Mouse (Mus musculus): Measurements from ENCODE around the gene Gnas.

Gene Gnas

GRCm38 (mm10) chr2:174316661-174317060 lies 32.5 kb downstream of the Gnas start:
- intact Hi-C loops (cut with DNase I), result no loop called here

DNA sequence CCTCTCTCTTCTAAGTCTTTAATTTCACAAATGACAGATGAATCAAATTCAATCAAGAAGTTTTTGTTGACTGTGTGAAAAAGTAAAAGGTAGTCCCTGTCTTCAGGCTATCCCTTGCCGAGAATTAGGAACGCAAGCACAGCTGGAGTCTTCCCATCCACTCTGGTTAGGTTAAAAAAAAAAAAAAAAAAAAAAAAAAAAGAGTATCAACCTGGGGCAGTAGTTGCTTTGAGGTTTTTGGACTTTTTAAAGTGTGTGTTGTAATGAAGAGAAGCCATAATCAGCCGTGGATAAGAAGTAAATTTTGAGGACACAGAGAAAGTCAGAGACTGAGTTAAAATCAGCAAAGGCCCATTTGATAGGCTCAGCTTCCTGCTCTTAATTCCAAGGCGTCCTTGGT lies 41.9 kb downstream of the Gnas start:
- intact Hi-C loops (cut with DNase I), result loop anchor here (5.0 kb wide), 2 partner anchors 91 to 136 kb away; partner anchors contain the start of genes Atp5e and Nelfcd

- intact Hi-C loops (cut with DNase I), result loop anchor here (5.0 kb wide), 2 partner anchors 91 to 136 kb away; partner anchors contain the start of genes Atp5e and Nelfcd
Measured at GRCm38 (mm10) chr2:174326481-174326880, 42.4 kb downstream of the Gnas start.

- intact Hi-C loops (cut with DNase I), result loop anchor here (5.0 kb wide), 2 partner anchors 90 to 135 kb away; partner anchors contain the start of genes Atp5e and Nelfcd
Measured at GRCm38 (mm10) chr2:174327295-174327981, 43.3 kb downstream of the Gnas start.

- intact Hi-C loops (cut with DNase I), result loop anchor here (5.0 kb wide), 2 partner anchors 89 to 134 kb away; partner anchors contain the start of genes Atp5e and Nelfcd
Measured at GRCm38 (mm10) chr2:174328358-174328905, 44.3 kb downstream of the Gnas start.

- intact Hi-C loops (cut with DNase I), result loop anchor here (5.0 kb wide), 2 partner anchors 88 to 133 kb away; partner anchors contain the start of genes Atp5e and Nelfcd
Measured at GRCm38 (mm10) chr2:174328926-174329662, 45.0 kb downstream of the Gnas start.

- intact Hi-C loops (cut with DNase I), result loop anchor here (5.0 kb wide), 2 partner anchors 87 to 132 kb away; partner anchors contain the start of genes Atp5e and Nelfcd
Measured at GRCm38 (mm10) chr2:174329663-174330615, 45.8 kb downstream of the Gnas start.

- intact Hi-C loops (cut with DNase I), result no loop called here
Measured at GRCm38 (mm10) chr2:174330616-174331191, 46.6 kb downstream of the Gnas start.

DNA sequence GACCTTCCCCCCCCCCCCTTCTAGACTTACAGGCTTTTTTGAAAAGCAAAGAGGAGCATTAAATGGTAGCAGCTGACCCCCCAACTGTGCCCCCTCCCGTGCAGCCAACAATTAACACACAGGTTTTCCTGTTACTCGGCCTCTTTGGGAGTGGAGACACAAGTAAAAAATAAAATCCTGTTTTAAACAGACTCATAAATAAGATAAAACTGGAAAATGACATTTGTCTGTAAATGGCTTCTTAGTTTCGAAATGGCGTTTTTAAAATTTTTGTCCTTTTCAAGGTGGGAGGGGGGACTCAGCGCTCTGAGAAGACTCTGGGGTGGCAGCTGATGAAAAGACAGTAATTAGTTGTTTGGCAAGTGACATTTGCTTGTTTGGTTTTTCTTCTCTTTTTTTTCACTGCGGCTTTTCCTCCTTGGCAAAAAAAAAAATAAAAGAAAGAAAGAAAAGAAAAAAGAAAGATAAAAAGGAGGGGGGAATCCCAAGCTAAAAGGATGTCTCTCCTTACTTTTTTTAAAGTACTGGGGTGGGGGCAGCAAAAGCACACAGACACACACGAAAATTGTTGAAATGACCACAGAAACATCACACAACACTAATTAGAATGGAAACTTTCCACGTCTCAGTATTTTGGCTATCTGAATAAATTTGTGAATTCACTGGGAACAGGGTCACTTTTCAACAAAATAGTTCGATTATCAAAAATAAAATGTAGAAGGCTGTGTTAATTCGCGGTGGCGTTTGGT lies 47.3 kb downstream of the Gnas start:
- intact Hi-C loops (cut with DNase I), result no loop called here

DNA sequence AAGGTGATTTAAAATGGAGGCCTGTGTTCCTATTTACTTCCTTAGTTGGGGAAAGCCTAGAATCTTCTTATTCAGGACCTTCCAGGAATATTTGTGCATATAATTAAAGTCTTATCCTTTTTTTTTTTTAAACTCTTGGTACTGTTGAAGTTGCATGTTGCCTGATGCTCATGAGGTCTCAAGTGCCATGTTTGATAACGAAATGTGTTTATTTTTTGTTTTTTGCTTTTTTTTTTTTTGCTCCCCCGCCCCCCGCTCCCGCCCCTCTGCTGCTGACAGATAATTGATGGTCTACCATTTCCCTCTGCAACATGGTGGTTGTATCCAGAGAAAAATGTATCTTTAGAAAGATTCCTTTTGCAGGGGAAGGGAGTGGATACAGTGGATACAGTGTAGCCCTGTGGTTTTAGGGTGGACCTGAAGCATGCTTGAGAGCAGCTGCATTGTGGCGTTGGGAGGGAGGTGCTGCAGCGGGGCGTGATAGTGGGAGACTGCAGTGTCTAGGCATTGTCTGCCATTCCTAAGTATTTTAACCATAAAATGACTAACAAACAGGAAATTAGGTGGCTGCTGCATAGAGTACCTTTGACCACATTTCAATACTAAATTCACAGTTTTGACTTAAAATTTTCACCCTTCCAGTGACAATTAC lies 49.2 kb downstream of the Gnas start:
- intact Hi-C loops (cut with DNase I), result no loop called here

DNA sequence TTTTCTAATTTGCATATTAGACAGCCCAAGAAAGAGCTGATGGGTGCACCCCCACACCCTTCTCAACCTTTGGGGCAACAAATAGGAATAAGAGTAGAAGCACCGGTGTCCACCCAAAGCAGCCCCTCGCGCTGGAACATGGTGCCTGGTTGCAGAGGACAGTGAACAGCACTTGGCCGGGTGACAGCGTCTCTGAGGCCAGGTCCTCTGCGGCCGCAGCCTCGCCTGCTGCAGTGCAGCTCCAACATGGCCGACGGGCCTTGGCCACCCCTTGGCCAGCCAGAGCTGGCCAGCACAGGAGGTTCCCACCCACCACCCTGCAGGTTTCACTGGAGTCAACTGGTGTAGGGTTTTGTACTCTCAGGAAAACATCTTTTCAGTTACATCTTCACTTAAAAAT lies 50.3 kb downstream of the Gnas start:
- intact Hi-C loops (cut with DNase I), result no loop called here

DNA sequence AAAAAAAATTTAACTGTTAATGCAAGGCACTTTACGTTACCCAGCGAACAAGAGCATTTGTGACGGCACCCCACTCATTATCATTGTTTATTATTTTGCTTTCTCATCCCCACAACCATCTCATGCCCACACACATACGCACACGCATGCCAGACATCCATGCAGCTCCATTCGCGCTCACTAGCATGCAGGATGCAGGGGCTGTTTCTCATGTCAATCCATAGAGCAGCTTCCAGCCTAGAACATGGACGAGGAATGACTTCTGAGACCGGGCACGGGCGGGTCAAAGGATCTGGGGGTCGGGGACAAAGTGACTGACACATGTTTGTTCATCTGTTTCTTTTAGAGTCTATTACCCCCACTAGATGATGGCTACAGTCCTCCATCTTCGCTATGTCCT lies 53.2 kb downstream of the Gnas start:
- intact Hi-C loops (cut with DNase I), result no loop called here

GRCm38 (mm10) chr2:174339701-174340100 lies 55.6 kb downstream of the Gnas start:
- intact Hi-C loops (cut with DNase I), result no loop called here

DNA sequence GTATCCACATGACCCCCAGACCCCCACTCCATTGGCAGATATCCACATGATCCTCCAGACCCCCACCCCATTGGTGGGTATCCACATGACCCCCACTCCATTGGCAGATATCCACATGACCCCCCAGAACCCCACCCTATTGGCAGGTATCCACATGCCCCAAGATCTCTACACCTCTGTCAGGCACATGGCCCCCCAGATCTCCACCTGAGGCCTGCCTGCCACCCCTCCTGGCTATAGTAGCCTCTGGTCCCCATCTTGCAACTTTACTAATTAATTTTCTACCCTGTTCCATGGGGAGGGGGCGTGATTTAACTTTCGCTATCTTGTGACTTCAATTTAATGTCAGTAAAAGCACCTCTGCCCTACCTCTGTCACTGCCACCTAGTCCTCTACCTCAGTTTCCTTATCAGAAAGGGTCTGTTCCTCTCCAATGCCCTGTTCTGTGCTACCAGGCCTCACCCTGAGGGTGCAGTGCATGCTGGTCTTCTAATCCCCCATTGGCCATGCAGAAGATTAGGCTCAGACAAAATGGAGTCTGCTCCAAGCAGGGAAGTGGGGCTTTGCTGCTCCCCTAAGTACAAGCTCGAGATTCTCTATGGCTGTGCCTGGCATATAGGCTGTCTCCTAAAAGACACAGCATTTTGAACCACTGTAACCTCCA lies 56.2 kb downstream of the Gnas start:
- intact Hi-C loops (cut with DNase I), result no loop called here

DNA sequence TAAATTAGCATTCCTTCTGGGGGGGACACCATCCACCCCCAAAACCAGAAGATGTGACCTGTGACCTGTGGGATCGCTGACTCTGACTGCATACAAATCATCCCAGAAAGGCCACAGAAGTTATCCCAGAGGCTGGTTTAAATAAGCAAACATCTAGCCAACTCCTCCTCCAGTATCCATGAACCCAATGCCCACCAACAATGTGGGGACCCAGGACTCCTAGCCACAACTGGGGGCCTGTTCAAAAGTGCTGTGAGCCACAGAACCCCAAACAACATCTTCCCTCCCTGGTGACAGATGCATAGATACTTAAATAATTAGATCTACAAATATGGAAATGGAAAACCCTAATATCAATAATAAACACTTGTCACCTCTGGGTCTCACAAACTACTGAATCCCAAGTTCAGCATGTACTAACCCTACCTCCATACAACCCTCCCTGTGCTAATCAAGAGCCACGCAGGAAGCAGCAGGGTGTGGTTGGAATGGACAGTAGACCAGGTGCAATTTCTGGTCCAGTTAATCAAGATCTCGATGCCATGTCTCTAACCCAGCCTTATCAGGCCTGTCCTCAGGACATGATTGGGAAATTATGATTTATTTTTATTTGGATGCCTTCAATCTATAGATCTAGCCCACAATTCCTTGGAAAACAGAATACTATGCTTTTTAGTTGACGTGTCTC lies 56.9 kb downstream of the Gnas start:
- intact Hi-C loops (cut with DNase I), result no loop called here

- intact Hi-C loops (cut with DNase I), result no loop called here
Measured at GRCm38 (mm10) chr2:174342793-174343400, 58.8 kb downstream of the Gnas start.

DNA sequence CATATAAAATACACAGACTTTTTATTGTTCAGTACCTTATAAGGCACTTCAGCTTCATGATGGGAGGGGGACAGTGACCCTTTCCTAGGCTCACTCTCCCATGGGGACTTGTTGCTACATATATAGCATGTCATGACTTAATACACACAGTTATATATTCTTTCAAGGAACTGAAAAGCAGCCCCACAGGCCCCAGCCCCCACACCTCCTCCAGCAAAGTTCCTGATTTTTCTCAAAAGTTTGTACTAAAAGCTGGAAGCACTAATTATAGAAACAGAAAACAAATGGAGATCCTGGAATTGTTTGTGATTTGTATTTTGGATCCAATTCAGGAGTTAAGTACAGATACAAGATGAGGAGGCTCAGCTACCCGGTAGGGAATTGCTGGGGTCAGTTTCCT lies 59.4 kb downstream of the Gnas start:
- intact Hi-C loops (cut with DNase I), result no loop called here
